Mouse (Mus musculus): Measurements from ENCODE around the gene Tcf7.

DNA sequence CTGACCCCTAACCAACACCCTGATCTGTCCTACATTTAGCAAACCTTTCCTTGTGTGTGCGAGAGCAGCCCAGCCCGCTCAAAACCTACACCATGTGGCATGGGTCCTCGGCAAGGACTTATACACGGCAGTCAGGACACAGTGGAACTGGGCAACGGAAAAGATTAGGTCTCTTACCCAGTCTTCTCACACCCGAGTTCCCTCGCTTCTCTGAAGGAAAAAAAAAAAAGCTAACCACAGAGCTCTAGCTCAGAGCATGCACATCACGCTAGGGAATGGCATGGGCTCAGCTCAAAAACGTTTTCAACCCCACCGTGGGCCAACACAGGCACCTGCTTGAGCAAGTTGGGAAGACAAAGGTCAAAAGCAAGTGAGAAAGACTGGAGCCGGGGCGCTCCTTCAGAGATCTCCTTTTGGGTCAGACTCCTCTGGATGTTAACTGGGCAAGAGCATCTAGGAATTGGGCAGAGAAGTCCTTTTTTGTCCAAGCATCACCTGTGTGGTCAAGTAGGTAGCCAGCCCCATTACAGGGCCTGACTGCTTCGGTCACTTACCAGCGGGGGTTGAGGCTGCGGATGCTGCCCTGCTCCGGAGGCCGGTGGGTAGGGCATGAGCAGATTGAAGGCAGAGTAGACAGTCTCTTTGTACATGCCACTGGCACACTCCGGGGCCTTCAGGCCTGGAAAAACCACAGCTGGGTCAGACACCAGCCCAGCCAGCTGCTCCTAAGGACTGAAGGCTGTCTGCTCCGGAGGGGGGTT lies 1.1 kb downstream of the Tcf7 start:
- TF ChIP-seq CTCF (IDR thresholded peaks at IDR 0.05; ENCODE audit: borderline replicate concordance, extremely low read depth, insufficient read depth, insufficient read length) (no peak), POLR2A (IDR thresholded peaks at IDR 0.05; ENCODE audit: borderline replicate concordance, extremely low read depth, insufficient read depth, insufficient read length, poor library complexity, severe bottlenecking) (no peak)

Data from brain, embryonic 14.5 days (tissue).